Mouse (Mus musculus) heart, postnatal 10 days (tissue): ENCODE measurements around the gene Rel. TPM values are rescaled to one million over a fixed set of nuclear protein-coding genes. Genes with fewer than 3 reads are reported as not detected.

Source experiments
- DNase-seq, 2 experiments: peaks; one replicate each; pipeline ENCODE4 v3.0.0; 2021
- intact Hi-C: fragments of 180-260 bp; cut with DNase I; formaldehyde crosslinking; loops from one replicate; pipeline ENCODE4 v1.15.1; 2025
- total RNA-seq, 2 experiments: library from RNA; stranded (reverse); gene quantifications; 2 replicates each; pipeline ENCODE4 v1.2.3; 2021

Rel gene
- total RNA-seq, 2 experiments from 2014 or later, result 9.5 to 10.3 TPM

DNA sequence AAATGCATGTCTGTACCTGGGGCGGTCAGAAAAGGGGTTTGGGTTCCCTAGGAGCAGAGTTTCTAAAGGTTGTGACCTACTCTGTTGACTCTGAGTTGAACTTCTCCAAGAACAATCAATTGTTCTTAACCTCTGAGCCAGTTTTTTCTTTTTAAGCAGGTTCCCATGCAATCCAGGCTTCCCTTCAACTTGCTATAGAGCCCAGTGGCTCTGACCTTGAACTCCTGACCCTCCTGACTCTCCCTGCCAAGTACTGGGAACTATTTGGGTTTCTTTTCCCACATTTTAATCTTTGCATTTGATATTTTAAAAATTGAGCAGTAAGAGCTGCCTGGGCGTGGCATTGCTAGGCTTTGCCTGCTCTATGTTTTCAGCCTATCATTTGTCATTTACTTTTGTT lies 77.5 kb downstream of the Rel start:
- no peak for DNase-seq
- intact Hi-C loops, result no loop called here

DNA sequence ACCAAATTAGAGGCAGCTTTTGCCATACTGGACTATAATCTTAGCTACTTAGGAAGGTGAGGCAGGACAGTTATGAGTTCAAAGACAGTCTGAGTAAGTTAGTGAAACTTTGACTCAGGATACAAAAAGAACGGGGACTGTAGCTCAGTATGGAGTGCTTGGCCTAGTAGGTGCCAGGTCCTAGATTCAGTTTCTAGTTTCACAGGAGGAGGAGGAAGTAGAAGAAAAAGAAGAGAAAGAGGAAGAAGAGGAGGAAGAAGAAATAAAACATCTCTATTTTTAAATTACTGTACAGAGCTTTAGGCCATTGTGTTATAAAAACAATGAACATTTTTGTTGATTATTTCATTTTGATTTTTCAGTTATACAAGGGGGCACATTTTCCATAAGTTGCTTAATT lies 82.7 kb downstream of the Rel start:
- DNase-seq, result no peak
- intact Hi-C loops, result no loop called here

Other genes starting within 250 kb of the Rel start
- gene 1700093K21Rik, start 249.8 kb downstream of the Rel start, total RNA-seq, result not detected
- 10 to 100 TPM; 12.9 to 15.9 TPM for gene 0610010F05Rik, start 137.3 kb downstream of the Rel start, total RNA-seq
- gene Pus10, start 105.3 kb downstream of the Rel start, total RNA-seq, result 10 to 100 TPM; 15.1 to 16.7 TPM
- 10 to 100 TPM; 26.2 to 27.8 TPM for gene Pex13, start 105.0 kb downstream of the Rel start, total RNA-seq
- gene Papolg, start 124.3 kb upstream of the Rel start, total RNA-seq, result 1 to 10 TPM; 8.6 to 10.0 TPM